Mouse (Mus musculus) large intestine, adult 2 months (tissue): ENCODE measurements at regions not wholly inside any gene's neighbourhood (a gene's known extent, or its start where the extent isn't known, plus 50 kb on each side); places are given as distances from the start of the nearest gene placed in this dataset.
A peak's percentile ranks its signal among the peaks of the same experiment; 100 is the strongest.
"Not testable (repeated sequence)": the region's sequence is repeated elsewhere in the genome, so short reads cannot be mapped to it uniquely, and the experiment has no call there.

ENCODE experiments used
- DNase-seq: peaks from one replicate; pipeline ENCODE4 v3.0.0-alpha.2; 2012; ENCODE audit warnings: low read depth, low spot score
- WGBS: fragments of 180-500 bp; shearing (Covaris S2); methylation state at CpG from one replicate; pipeline ENCODE4 v1.1.7; 2018; 5-methylcytosine and 5-hydroxymethylcytosine counted together

GRCm38 (mm10) chr1:189156906-189157305 is 149.3 kb upstream of the Kctd3 start:
- no peak for DNase-seq
- WGBS = 31% methylated on average over 2 of the region's 2 CpGs

- 92% methylated on average over 2 of the region's 2 CpGs for WGBS
- DNase-seq = no peak
Measured at GRCm38 (mm10) chr1:189154376-189154775, 146.7 kb upstream of the Kctd3 start.

- WGBS = 85% methylated on average over 10 of the region's 10 CpGs
- DNase-seq = no peak
Measured at GRCm38 (mm10) chr1:189153150-189153549, 145.5 kb upstream of the Kctd3 start.

- 80% methylated on average over 9 of the region's 9 CpGs for WGBS
- no peak for DNase-seq
Measured at GRCm38 (mm10) chr1:189142982-189143451, 135.4 kb upstream of the Kctd3 start.

GRCm38 (mm10) chr1:189142551-189142950 is 134.9 kb upstream of the Kctd3 start:
- DNase-seq = no peak
- WGBS = 70% methylated on average over 7 of the region's 7 CpGs

GRCm38 (mm10) chr1:189141694-189142093 is 134.1 kb upstream of the Kctd3 start:
- WGBS = 84% methylated on average over 9 of the region's 9 CpGs
- no peak for DNase-seq

- DNase-seq = no peak
- 42% methylated on average over 7 of the region's 7 CpGs for WGBS
Measured at GRCm38 (mm10) chr1:189136731-189137385, 129.2 kb upstream of the Kctd3 start.

GRCm38 (mm10) chr1:189135826-189136225 is 128.2 kb upstream of the Kctd3 start:
- no peak for DNase-seq
- WGBS = 60% methylated on average over 4 of the region's 4 CpGs

- DNase-seq = no peak
- 65% methylated on average over 2 of the region's 2 CpGs for WGBS
Measured at GRCm38 (mm10) chr1:189128706-189129105, 121.1 kb upstream of the Kctd3 start.

- 61% methylated on average over 5 of the region's 5 CpGs for WGBS
- not testable (repeated sequence) for DNase-seq
Measured at GRCm38 (mm10) chr1:189128246-189128645, 120.6 kb upstream of the Kctd3 start.

- DNase-seq = no peak
- 59% methylated on average over 5 of the region's 5 CpGs for WGBS
Measured at GRCm38 (mm10) chr1:189127367-189127766, 119.7 kb upstream of the Kctd3 start.

- DNase-seq = no peak
- 80% methylated on average over 6 of the region's 6 CpGs for WGBS
Measured at GRCm38 (mm10) chr1:189119941-189120735, 112.5 kb upstream of the Kctd3 start.

GRCm38 (mm10) chr1:189119005-189119404 is 111.4 kb upstream of the Kctd3 start:
- not testable (repeated sequence) for DNase-seq

GRCm38 (mm10) chr1:189118582-189118981 is 110.9 kb upstream of the Kctd3 start:
- DNase-seq = no peak
- WGBS = 54% methylated on average over 5 of the region's 5 CpGs

More at GRCm38 (mm10) chr1:189119005-189119404, 111.4 kb upstream of the Kctd3 start:
- 63% methylated on average over 1 of the region's 1 CpGs for WGBS

GRCm38 (mm10) chr1:189115914-189116313 is 108.3 kb upstream of the Kctd3 start:
- no peak for DNase-seq
- WGBS = 38% methylated on average over 8 of the region's 8 CpGs

- WGBS = 97% methylated on average over 1 of the region's 1 CpGs
Measured at GRCm38 (mm10) chr1:189115279-189115678, 107.6 kb upstream of the Kctd3 start.

GRCm38 (mm10) chr1:189108260-189109035 is 100.8 kb upstream of the Kctd3 start:
- 57% methylated on average over 8 of the region's 8 CpGs for WGBS
- no peak for DNase-seq

More at GRCm38 (mm10) chr1:189115279-189115678, 107.6 kb upstream of the Kctd3 start:
- no peak for DNase-seq

GRCm38 (mm10) chr1:189107841-189108240 is 100.2 kb upstream of the Kctd3 start:
- WGBS = 70% methylated on average over 8 of the region's 8 CpGs
- DNase-seq = no peak

GRCm38 (mm10) chr1:189107156-189107555 is 99.5 kb upstream of the Kctd3 start:
- DNase-seq = no peak
- 82% methylated on average over 3 of the region's 3 CpGs for WGBS

GRCm38 (mm10) chr1:189105276-189105675 is 97.6 kb upstream of the Kctd3 start:
- peak; percentile 32 for DNase-seq

More at GRCm38 (mm10) chr1:189105276-189105675, 97.6 kb upstream of the Kctd3 start:
- 26% methylated on average over 4 of the region's 4 CpGs for WGBS
